Mouse (Mus musculus) midbrain, embryonic 16.5 days (tissue): ENCODE measurements around the gene Stx1b. TPM values are rescaled to one million over a fixed set of nuclear protein-coding genes. Genes with fewer than 3 reads are reported as not detected.
A peak's percentile ranks its signal among the peaks of the same experiment; 100 is the strongest.
"Not testable (repeated sequence)": the region's sequence is repeated elsewhere in the genome, so short reads cannot be mapped to it uniquely, and the experiment has no call there.

Experiments
- ATAC-seq: fragments of 200-750 bp; cut with Nextera tagmentation; 2 replicates; pipeline ENCODE4 v1.8.0; 2017; ENCODE audit warnings: moderate TSS enrichment
- H3K27ac ChIP-seq: fragments of 300-500 bp; sonication (generic); 2 replicates; pipeline ENCODE4 v1.5.1; 2014; ENCODE audit warnings: mild to moderate bottlenecking, low read length, mixed read lengths
- H3K27me3 ChIP-seq: fragments of 300-500 bp; sonication (generic); 2 replicates; pipeline ENCODE4 v1.6.1; 2014; ENCODE audit warnings: low read depth, low read length, mixed read lengths; ENCODE audit not compliant: control insufficient read depth, insufficient read depth
- H3K36me3 ChIP-seq: fragments of 300-500 bp; sonication (generic); 2 replicates; pipeline ENCODE4 v1.6.1; 2014; ENCODE audit warnings: mild to moderate bottlenecking, low read length, moderate library complexity, mixed read lengths; ENCODE audit not compliant: control insufficient read depth, insufficient read depth
- H3K4me1 ChIP-seq: fragments of 300-500 bp; sonication (generic); 2 replicates; pipeline ENCODE4 v1.6.1; 2014; ENCODE audit warnings: mild to moderate bottlenecking, low read length, mixed read lengths; ENCODE audit not compliant: control insufficient read depth, insufficient read depth
- H3K4me2 ChIP-seq: fragments of 300-500 bp; sonication (generic); 2 replicates; pipeline ENCODE4 v1.6.1; 2014; ENCODE audit warnings: mild to moderate bottlenecking, low read length, mixed read lengths
- H3K4me3 ChIP-seq: fragments of 300-500 bp; sonication (generic); 2 replicates; pipeline ENCODE4 v1.5.1; 2014; ENCODE audit warnings: low read depth, mild to moderate bottlenecking, low read length, moderate library complexity, mixed read lengths
- H3K9ac ChIP-seq: fragments of 300-500 bp; sonication (generic); 2 replicates; pipeline ENCODE4 v1.6.1; 2014; ENCODE audit warnings: low read depth, low read length, mixed read lengths
- H3K9me3 ChIP-seq: fragments of 300-500 bp; sonication (generic); replicated peaks from 2 replicates; pipeline ENCODE4 v1.6.1; 2014; ENCODE audit warnings: mild to moderate bottlenecking, low read length, mixed read lengths; ENCODE audit not compliant: control insufficient read depth, poor library complexity, severe bottlenecking
- WGBS: fragments of 180-500 bp; shearing (Covaris S2); extraction: QIAGEN DNeasy Blood & Tissue Kit; methylation state at CpG from one replicate; pipeline ENCODE4 v1.1.7; 2014; 5-methylcytosine and 5-hydroxymethylcytosine counted together
- polyA plus RNA-seq: library from polyadenylated mRNA; unstranded; fragments of >200 nt; fragmentation: Nextera tagmentation; extraction: Ambion mirVana; gene quantifications from 2 replicates; pipeline ENCODE4 v1.2.1, GENCODE M21; 2015

Stx1b gene
- polyA plus RNA-seq, 1 experiment from 2014 or later: 82.2 TPM

GRCm38 (mm10) chr7:127775837-127776236 is 48.5 kb downstream of the Stx1b start:
- not testable (repeated sequence) for ATAC-seq, H3K4me1 ChIP-seq, H3K27me3 ChIP-seq, H3K36me3 ChIP-seq, H3K9me3 ChIP-seq
- H3K4me3 ChIP-seq: peak overlapping the region; percentile 86
- WGBS: 73% methylated on average over 7 of the region's 7 CpGs
- peak overlapping the region; percentile 63 for H3K4me2 ChIP-seq
- peak overlapping the region; percentile 91 for H3K9ac ChIP-seq
- peak overlapping the region; percentile 98 for H3K27ac ChIP-seq

- H3K27me3 ChIP-seq: no peaks in the 10 kb centered on the region
- H3K4me1 ChIP-seq: peaks cover 21% of the 10 kb centered on the region
- no peak overlapping the region for H3K4me2 ChIP-seq
- H3K9ac ChIP-seq: no peak overlapping the region
- H3K9me3 ChIP-seq: no peaks in the 10 kb centered on the region
- no peak overlapping the region for H3K27ac ChIP-seq
- H3K36me3 ChIP-seq: no peaks in the 10 kb centered on the region
- WGBS: 41% methylated on average over 9 of the region's 9 CpGs
- ATAC-seq: no peak
- H3K4me3 ChIP-seq: no peak overlapping the region
Observed at GRCm38 (mm10) chr7:127773664-127774384, 50.5 kb downstream of the Stx1b start.

DNA sequence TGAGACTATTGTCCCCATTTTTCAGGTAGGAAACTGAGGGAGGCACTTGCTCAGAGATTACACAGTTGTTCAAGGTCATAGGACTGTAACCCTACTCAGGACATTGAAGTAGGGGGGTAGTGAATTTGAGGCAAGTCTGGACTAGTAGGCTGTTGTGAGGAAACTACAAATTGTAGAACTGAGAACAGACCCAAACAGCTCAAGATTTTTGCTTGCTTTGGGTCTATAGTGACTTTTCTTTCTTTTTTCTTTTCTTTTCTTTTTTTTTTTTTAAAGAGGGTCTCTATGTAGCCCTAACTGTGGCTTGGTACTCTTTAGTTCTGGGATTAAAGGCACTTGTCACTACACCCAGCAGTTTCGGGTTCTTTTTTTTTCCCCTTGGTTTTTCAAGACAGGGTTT is 51.8 kb downstream of the Stx1b start:
- H3K9me3 ChIP-seq: no peaks in the 10 kb centered on the region
- ATAC-seq: no peak
- H3K36me3 ChIP-seq: peaks cover 5% of the 10 kb centered on the region
- no peak overlapping the region for H3K27ac ChIP-seq
- H3K4me2 ChIP-seq: no peak overlapping the region
- H3K4me3 ChIP-seq: no peak overlapping the region
- WGBS: 86% methylated on average over 1 of the region's 1 CpGs
- H3K4me1 ChIP-seq: peaks cover 16% of the 10 kb centered on the region
- no peak overlapping the region for H3K9ac ChIP-seq
- no peaks in the 10 kb centered on the region for H3K27me3 ChIP-seq

- H3K4me2 ChIP-seq: no peak overlapping the region
- H3K4me1 ChIP-seq: peaks cover 16% of the 10 kb centered on the region
- no peaks in the 10 kb centered on the region for H3K27me3 ChIP-seq
- no peaks in the 10 kb centered on the region for H3K9me3 ChIP-seq
- H3K27ac ChIP-seq: no peak overlapping the region
- H3K9ac ChIP-seq: no peak overlapping the region
- no peak for ATAC-seq
- peaks cover 9% of the 10 kb centered on the region for H3K36me3 ChIP-seq
- no peak overlapping the region for H3K4me3 ChIP-seq
- 87% methylated on average over 3 of the region's 3 CpGs for WGBS
Observed at GRCm38 (mm10) chr7:127772080-127772479, 52.3 kb downstream of the Stx1b start.

GRCm38 (mm10) chr7:127771262-127771661 is 53.1 kb downstream of the Stx1b start:
- H3K9me3 ChIP-seq: no peaks in the 10 kb centered on the region
- no peak overlapping the region for H3K9ac ChIP-seq
- H3K4me1 ChIP-seq: peaks cover 16% of the 10 kb centered on the region
- H3K4me3 ChIP-seq: no peak overlapping the region
- WGBS: 70% methylated on average over 5 of the region's 5 CpGs
- H3K4me2 ChIP-seq: no peak overlapping the region
- ATAC-seq: no peak
- H3K27ac ChIP-seq: no peak overlapping the region
- no peaks in the 10 kb centered on the region for H3K27me3 ChIP-seq
- peaks cover 9% of the 10 kb centered on the region for H3K36me3 ChIP-seq

- Histone ChIP-seq H3K4me1 (peaks cover 16% of the 10 kb centered on the region), H3K27me3 (no peaks in the 10 kb centered on the region), H3K4me3 (peak overlapping the region; percentile 44), H3K9ac (peak overlapping the region; percentile 70), H3K27ac (peak overlapping the region; percentile 66), H3K36me3 (peaks cover 17% of the 10 kb centered on the region), H3K4me2 (peak overlapping the region; percentile 71), H3K9me3 (no peaks in the 10 kb centered on the region)
- 5% methylated on average over 27 of the region's 27 CpGs for WGBS
- peak; percentile 6 for ATAC-seq
Observed at GRCm38 (mm10) chr7:127770039-127770905, 54.1 kb downstream of the Stx1b start.

DNA sequence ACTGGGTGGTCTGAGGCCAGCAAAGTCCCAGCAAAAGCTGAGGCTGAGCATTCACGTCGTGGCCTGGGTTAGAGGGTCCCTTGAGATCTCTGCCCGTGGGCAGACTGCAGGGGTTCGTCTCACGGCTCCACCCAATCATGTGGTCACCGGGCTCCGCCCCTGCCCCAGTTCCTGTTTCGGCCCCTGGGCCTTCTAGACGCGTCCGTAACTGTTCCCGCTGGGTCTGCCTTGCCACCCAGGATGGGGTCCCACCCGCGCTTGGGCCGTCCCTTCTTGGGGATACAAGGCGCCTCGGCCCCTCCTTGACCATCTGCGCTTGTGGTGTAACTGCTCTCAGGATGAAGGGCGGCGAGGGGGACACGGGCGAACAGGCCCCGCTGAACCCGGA is 54.7 kb downstream of the Stx1b start, which contains the start of gene Orai3:
Gene Orai3, plus strand, starts transcription at position 165 of the 388 bp plus-strand sequence.
- ATAC-seq: peak; percentile 57
- Histone ChIP-seq H3K27ac (peak within 1 kb of the TSS; percentile 66), H3K4me2 (peak within 1 kb of the TSS; percentile 71), H3K27me3 (no peaks in the 10 kb centered on the region), H3K36me3 (peaks cover 21% of the 10 kb centered on the region), H3K9me3 (no peaks in the 10 kb centered on the region), H3K9ac (peak within 1 kb of the TSS; percentile 70), H3K4me3 (peak within 1 kb of the TSS; percentile 44), H3K4me1 (peaks cover 16% of the 10 kb centered on the region)
- WGBS: under 1% methylated on average over 24 of the region's 24 CpGs

DNA sequence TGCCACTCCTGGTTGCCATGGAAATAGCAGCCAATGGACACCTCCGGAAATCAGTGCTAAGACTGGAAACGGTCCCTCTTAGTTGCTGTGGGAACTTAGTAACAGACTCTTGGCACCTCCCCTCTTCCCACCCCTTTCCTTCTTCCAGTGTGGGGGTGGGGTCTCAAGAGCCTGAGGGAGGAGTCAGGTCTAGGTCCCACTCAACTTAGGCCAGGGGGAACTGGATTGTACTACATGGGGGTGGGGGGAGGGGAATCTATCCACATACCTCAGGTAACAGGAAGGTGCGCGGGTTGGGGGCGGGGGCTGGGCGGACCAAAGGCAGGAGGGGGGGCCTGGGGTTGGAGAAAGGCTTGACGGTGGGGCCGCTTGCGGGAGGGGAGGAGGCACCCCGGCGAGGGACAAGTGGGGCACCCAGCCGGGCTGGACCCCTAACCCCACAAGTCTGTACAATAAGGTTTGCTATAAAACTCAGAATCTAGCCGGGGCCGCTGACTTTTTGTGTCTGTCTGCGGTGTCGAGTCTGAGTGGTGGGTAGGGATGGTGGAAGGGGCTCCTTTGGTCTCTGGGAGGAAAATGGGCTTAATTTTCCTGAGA is 55.3 kb downstream of the Stx1b start:
- peaks cover 16% of the 10 kb centered on the region for H3K4me1 ChIP-seq
- H3K4me3 ChIP-seq: peak overlapping the region; percentile 44
- ATAC-seq: peak; percentile 87
- peaks cover 23% of the 10 kb centered on the region for H3K36me3 ChIP-seq
- H3K4me2 ChIP-seq: peak overlapping the region; percentile 71
- H3K27me3 ChIP-seq: no peaks in the 10 kb centered on the region
- 2% methylated on average over 14 of the region's 16 CpGs for WGBS
- H3K9me3 ChIP-seq: no peaks in the 10 kb centered on the region
- H3K27ac ChIP-seq: peak overlapping the region; percentile 66
- peak overlapping the region; percentile 70 for H3K9ac ChIP-seq
